Mouse (Mus musculus): ENCODE data around the gene Tmem98.

DNA sequence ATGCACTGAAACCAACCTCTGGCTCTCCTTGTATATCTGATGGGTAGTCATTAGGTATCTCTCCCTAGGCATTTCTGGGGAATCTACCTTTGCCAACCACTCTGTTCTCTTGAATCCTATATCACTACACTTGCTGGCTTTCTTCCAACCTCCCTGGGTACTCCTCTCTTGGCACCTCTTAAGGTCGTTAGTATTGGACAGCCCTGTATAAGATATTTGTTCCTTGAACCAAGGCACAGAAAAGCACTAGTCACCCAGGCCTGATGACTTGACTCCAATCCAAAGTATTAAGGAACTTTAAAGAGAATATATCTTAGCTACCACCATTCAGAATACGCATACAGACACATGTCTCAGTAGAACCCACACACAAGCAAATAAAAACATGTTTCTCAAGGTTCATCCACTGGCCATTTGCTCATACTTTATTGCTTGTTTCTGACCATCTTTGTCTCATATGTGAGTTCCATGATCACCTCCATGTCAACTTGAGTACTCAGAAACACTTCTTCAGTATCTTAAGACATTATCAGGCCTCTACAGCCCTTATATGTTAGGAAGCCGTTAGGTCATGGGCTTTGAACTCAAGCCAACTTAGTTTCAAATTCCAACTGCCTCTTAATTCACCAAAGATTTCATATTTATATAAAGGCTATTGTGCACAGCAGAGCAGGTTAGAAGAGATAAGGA, 48.5 kb upstream of the Tmem98 start:
- no peak for TF ChIP-seq CTCF (IDR thresholded peaks at IDR 0.05; ENCODE audit: control insufficient read depth, insufficient read depth, low read length)
- TF ChIP-seq POLR2A (IDR thresholded peaks at IDR 0.05; ENCODE audit: borderline replicate concordance, control insufficient read depth, low read depth, low read length): no peak

Data from bone marrow, adult 2 months (tissue).